Mouse (Mus musculus) ES-E14 (cell line): Measurements from ENCODE around the gene Gpr158.

Source experiments
- CHD2 ChIP-seq: IDR thresholded peaks from 2 replicates; pipeline ENCODE4 v1.6.1; 2014; ENCODE audit warnings: mild to moderate bottlenecking, low read depth, low read length, inconsistent platforms
- HCFC1 ChIP-seq: IDR thresholded peaks from 2 replicates; pipeline ENCODE4 v1.6.1; 2012; ENCODE audit warnings: low read length, inconsistent platforms, borderline replicate concordance; ENCODE audit not compliant: insufficient read depth
- MAFK ChIP-seq: IDR thresholded peaks from 2 replicates; pipeline ENCODE4 v1.6.1; 2014; ENCODE audit warnings: mild to moderate bottlenecking, low read depth, low read length, inconsistent platforms; ENCODE audit not compliant: insufficient read depth
- ZC3H11A ChIP-seq: IDR thresholded peaks from 2 replicates; pipeline ENCODE4 v1.6.1; 2012; ENCODE audit warnings: low read depth, mild to moderate bottlenecking, inconsistent platforms, low read length, borderline replicate concordance

- no peak for TF ChIP-seq MAFK
- no peak for TF ChIP-seq ZC3H11A
- no peak for TF ChIP-seq HCFC1
- TF ChIP-seq CHD2, result no peak
Observed at GRCm38 (mm10) chr2:21676084-21676838, 308.9 kb downstream of the Gpr158 start.
